Mouse (Mus musculus): Measurements from ENCODE around the gene Wdr41. TPM values are rescaled to one million over a fixed set of nuclear protein-coding genes. Genes with fewer than 3 reads are reported as not detected.

Wdr41 gene
- polyA plus RNA-seq, 1 experiment, result 29.5 TPM

DNA sequence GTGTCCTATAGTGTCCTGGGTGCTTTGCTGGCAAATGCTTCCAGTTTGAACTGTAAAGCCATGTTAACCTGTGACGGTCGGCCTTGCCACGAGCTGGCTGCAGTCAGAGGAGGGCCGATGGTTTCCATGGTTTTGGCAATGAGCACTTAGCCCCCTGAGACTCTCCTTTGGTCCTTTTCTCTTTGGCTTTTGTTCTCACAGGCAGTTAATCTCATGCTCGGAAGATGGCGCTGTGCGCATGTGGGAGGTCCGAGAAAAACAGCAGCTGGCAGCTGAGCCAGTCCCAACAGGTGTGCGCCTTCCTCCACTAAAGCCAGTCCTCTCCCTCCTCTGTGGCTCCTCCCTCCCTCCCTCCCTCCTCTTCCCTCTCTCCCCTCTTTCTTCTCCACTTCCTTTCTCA lies 41.8 kb downstream of the Wdr41 start:
- peak; percentile 49 to 63 for DNase-seq
- Histone ChIP-seq H3K4me1 (ENCODE audit: control insufficient read depth, insufficient read depth, low read length) (no peaks in the 10 kb centered on the region; the same call in 1 of the 2 replicates), H3K4me3 (replicated peaks; ENCODE audit: insufficient read depth, low read depth, low read length) (no peak overlapping the region), H3K27ac (ENCODE audit: insufficient read depth, low read length) (no peak overlapping the region), H3K27me3 (ENCODE audit: control insufficient read depth, insufficient read depth, low read length) (no peaks in the 10 kb centered on the region)
- 7% methylated on average over 9 of the region's 9 CpGs for WGBS
- TF ChIP-seq CTCF (IDR thresholded peaks at IDR 0.05; ENCODE audit: borderline replicate concordance, insufficient read depth, low read depth, low read length) (peak; percentile 70), POLR2A (IDR thresholded peaks at IDR 0.05; ENCODE audit: borderline replicate concordance, insufficient read depth, low read length) (no peak)

DNA sequence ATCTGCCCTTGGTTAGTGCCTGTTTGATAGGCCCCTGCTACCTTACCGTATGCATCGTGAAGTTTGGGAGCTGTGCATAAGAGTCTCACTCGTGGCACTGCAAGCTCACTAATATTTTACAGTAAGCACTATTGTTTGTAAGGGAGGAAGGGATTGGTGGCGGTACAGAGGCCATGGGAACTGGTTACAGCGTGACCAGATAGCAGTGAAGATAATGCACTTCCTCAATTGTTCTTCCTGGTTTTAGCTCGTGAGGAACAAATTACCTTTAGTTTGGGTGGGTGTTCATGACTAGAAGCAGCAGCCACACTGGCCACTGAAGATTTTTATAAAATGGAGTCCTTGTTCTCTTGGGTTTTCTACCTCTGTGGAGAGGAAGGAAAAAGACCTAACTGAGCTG lies 43.2 kb downstream of the Wdr41 start:
- no peak overlapping the region for H3K27ac ChIP-seq (ENCODE audit: insufficient read depth, low read length)
- no peaks in the 10 kb centered on the region; the same call in 1 of the 2 replicates for H3K4me1 ChIP-seq (ENCODE audit: control insufficient read depth, insufficient read depth, low read length)
- DNase-seq, result no peak
- H3K4me3 ChIP-seq (replicated peaks; ENCODE audit: insufficient read depth, low read depth, low read length), result no peak overlapping the region
- TF ChIP-seq POLR2A (IDR thresholded peaks at IDR 0.05; ENCODE audit: borderline replicate concordance, insufficient read depth, low read length) (no peak), CTCF (IDR thresholded peaks at IDR 0.05; ENCODE audit: borderline replicate concordance, insufficient read depth, low read depth, low read length) (no peak)
- WGBS, result 85% methylated on average over 6 of the region's 6 CpGs
- no peaks in the 10 kb centered on the region for H3K27me3 ChIP-seq (ENCODE audit: control insufficient read depth, insufficient read depth, low read length)

DNA sequence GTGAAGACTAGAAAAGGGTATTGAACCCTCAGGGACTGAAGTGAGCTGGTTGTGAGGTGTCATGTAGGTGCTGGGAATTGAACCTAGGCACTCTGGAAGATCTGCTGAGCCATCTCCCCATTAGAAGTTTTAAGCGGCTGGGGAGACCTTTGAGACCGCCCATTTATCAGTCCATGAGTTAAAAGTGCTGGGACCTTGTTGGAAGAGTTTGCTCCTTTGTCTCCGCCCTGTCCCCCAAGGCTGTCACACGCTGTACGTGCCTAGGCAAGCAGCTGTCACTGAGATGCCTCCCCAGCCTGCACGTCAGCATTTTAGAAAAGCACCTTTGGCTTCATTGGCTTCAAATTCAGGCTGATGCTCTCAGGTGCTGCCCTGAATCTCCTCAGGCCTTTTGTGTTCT lies 44.1 kb downstream of the Wdr41 start:
- DNase-seq, result no peak
- Histone ChIP-seq H3K4me1 (ENCODE audit: control insufficient read depth, insufficient read depth, low read length) (no peaks in the 10 kb centered on the region; the same call in 1 of the 2 replicates), H3K27ac (ENCODE audit: insufficient read depth, low read length) (no peak overlapping the region), H3K27me3 (ENCODE audit: control insufficient read depth, insufficient read depth, low read length) (no peaks in the 10 kb centered on the region), H3K4me3 (replicated peaks; ENCODE audit: insufficient read depth, low read depth, low read length) (no peak overlapping the region)
- WGBS, result 83% methylated on average over 6 of the region's 6 CpGs
- no peak for TF ChIP-seq CTCF (IDR thresholded peaks at IDR 0.05; ENCODE audit: borderline replicate concordance, insufficient read depth, low read depth, low read length)
- no peak for TF ChIP-seq POLR2A (IDR thresholded peaks at IDR 0.05; ENCODE audit: borderline replicate concordance, insufficient read depth, low read length)

DNA sequence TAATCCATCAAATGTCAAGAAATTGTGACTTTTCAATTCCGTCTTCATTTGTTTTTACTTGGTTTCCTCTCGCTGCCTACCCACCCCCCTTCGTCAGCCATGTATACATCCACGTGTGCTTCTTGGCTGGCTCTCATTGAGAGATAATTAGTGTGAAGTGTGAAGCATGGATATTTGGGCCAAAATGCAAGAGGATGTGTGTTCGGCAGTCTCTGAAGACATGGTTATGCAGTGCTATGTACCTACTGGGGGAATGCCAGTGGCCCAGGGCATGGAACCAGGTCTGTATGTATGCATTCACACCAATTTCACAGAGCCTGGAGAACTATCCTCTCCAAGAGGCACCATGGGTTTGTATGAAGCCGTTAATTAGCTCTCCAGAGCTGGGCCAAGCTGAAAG lies 54.7 kb downstream of the Wdr41 start:
- no peaks in the 10 kb centered on the region for H3K27me3 ChIP-seq (ENCODE audit: control insufficient read depth, insufficient read depth, low read length)
- H3K4me1 ChIP-seq (ENCODE audit: control insufficient read depth, insufficient read depth, low read length), result no peaks in the 10 kb centered on the region; the same call in 1 of the 2 replicates
- no peak for TF ChIP-seq CTCF (IDR thresholded peaks at IDR 0.05; ENCODE audit: borderline replicate concordance, insufficient read depth, low read depth, low read length)
- no peak for TF ChIP-seq POLR2A (IDR thresholded peaks at IDR 0.05; ENCODE audit: borderline replicate concordance, insufficient read depth, low read length)
- WGBS, result 77% methylated on average over 6 of the region's 6 CpGs
- no peak for DNase-seq
- no peak overlapping the region for H3K27ac ChIP-seq (ENCODE audit: insufficient read depth, low read length)
- H3K4me3 ChIP-seq (replicated peaks; ENCODE audit: insufficient read depth, low read depth, low read length), result no peak overlapping the region

DNA sequence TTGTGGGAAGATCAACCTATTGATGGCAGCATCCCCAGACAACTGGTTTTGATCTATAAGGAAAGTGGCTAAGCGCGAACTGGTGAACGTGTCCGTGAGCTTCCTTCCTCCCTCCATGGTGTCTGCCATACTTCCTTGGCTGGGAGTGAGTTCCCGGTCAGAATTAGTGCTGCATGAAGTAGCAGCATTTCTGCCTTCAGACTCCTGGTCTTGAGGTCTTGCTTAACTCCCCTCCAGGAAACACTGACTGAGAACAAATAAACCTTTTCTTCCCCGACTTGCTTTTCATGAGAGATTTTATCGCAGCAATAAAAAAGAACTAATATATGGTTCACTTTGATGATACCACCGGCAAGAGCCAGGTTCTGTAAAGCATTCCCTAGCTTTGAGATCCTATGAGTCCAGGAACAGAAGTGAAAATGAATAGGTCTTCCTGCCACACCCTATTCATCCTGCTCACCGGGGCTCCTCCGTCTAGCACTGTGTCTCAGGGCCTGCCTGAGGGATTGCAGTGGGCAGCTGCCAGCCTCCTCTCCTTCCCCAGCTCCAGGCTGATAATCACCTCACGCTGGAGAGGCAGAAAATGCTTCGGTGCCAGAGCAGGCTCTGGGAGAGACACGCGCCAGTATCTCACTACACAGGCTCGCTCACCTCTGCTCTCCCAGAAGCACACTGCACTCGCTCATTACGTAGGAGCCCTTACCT lies 56.1 kb downstream of the Wdr41 start:
- WGBS, result 40% methylated on average over 17 of the region's 17 CpGs
- no peaks in the 10 kb centered on the region for H3K27me3 ChIP-seq (ENCODE audit: control insufficient read depth, insufficient read depth, low read length)
- H3K4me1 ChIP-seq (ENCODE audit: control insufficient read depth, insufficient read depth, low read length), result no peaks in the 10 kb centered on the region; the same call in 1 of the 2 replicates
- no peak overlapping the region for H3K27ac ChIP-seq (ENCODE audit: insufficient read depth, low read length)
- no peak overlapping the region for H3K4me3 ChIP-seq (replicated peaks; ENCODE audit: insufficient read depth, low read depth, low read length)
- no peak for DNase-seq
- TF ChIP-seq CTCF (IDR thresholded peaks at IDR 0.05; ENCODE audit: borderline replicate concordance, insufficient read depth, low read depth, low read length) (no peak), POLR2A (IDR thresholded peaks at IDR 0.05; ENCODE audit: borderline replicate concordance, insufficient read depth, low read length) (no peak)

DNA sequence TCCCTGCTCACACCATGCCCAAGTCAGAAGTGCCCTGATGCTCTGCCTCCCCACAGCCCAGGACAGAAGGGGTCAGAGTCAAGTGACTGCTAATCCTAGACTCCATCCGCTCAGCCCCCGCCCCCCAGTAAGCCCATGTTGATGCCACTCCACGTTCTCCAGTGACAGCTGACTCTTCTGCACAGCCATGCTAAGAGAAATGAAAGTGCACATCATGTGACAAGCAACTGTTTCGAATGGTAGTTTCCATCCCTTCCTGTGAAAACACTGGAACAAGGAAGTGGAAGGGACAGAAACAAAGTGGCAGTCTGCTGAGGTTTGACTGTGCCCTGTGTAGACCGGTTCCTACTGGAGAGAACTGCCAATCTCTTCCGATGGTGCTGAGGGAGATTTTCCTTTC lies 56.8 kb downstream of the Wdr41 start:
- Histone ChIP-seq H3K27me3 (ENCODE audit: control insufficient read depth, insufficient read depth, low read length) (no peaks in the 10 kb centered on the region), H3K27ac (ENCODE audit: insufficient read depth, low read length) (no peak overlapping the region), H3K4me3 (replicated peaks; ENCODE audit: insufficient read depth, low read depth, low read length) (no peak overlapping the region), H3K4me1 (ENCODE audit: control insufficient read depth, insufficient read depth, low read length) (no peaks in the 10 kb centered on the region; the same call in 1 of the 2 replicates)
- 78% methylated on average over 6 of the region's 6 CpGs for WGBS
- no peak for TF ChIP-seq POLR2A (IDR thresholded peaks at IDR 0.05; ENCODE audit: borderline replicate concordance, insufficient read depth, low read length)
- TF ChIP-seq CTCF (IDR thresholded peaks at IDR 0.05; ENCODE audit: borderline replicate concordance, insufficient read depth, low read depth, low read length), result no peak
- no peak for DNase-seq

DNA sequence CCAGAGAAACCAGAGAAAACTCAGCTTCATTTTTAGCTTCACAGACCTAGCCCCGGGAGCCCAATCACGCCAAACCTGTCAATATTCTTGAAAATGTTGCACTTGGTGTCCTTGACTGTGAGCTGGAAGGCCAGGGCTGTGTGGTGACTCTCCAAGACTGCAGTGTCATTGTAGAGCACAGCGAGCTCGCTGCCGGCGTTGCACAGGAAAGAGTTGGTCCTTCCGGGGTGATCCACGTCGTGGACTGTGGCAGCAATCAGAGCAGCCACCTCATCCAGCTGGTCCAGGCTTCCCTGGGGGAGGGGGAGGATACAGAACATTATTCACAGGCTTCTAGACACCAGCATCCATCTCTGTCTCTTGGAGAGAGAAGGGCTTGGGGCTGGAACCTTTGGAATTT lies 58.0 kb downstream of the Wdr41 start:
- TF ChIP-seq POLR2A (IDR thresholded peaks at IDR 0.05; ENCODE audit: borderline replicate concordance, insufficient read depth, low read length) (no peak), CTCF (IDR thresholded peaks at IDR 0.05; ENCODE audit: borderline replicate concordance, insufficient read depth, low read depth, low read length) (no peak)
- Histone ChIP-seq H3K27ac (ENCODE audit: insufficient read depth, low read length) (no peak overlapping the region), H3K27me3 (ENCODE audit: control insufficient read depth, insufficient read depth, low read length) (no peaks in the 10 kb centered on the region), H3K4me1 (ENCODE audit: control insufficient read depth, insufficient read depth, low read length) (no peaks in the 10 kb centered on the region; the same call in 1 of the 2 replicates), H3K4me3 (replicated peaks; ENCODE audit: insufficient read depth, low read depth, low read length) (no peak overlapping the region)
- whole genome bisulfite sequencing, result 74% methylated on average over 9 of the region's 9 CpGs
- no peak for DNase-seq

DNA sequence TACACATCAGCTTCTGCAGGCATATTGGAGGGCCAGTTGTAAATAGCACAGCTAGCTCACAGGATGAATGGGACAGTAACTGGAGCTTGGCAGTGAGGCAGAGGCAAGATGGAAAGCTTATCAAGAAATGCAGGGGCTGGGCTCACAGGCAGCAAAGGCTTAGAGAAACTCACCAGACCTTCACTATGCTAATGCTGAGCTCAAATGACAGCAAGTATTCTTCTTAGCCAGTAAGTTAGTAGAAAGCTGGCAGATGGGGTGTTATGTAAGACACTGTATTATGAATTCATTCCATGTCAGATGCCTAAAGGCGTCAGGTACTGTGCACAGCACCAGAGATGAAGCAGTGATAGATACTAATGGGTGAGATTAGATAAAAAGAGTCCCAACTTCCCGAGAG lies 58.6 kb downstream of the Wdr41 start:
- TF ChIP-seq POLR2A (IDR thresholded peaks at IDR 0.05; ENCODE audit: borderline replicate concordance, insufficient read depth, low read length), result no peak
- TF ChIP-seq CTCF (IDR thresholded peaks at IDR 0.05; ENCODE audit: borderline replicate concordance, insufficient read depth, low read depth, low read length), result no peak
- DNase-seq, result peak in 1 of 2 experiments; percentile 46
- Histone ChIP-seq H3K4me1 (ENCODE audit: control insufficient read depth, insufficient read depth, low read length) (no peaks in the 10 kb centered on the region; the same call in 1 of the 2 replicates), H3K27me3 (ENCODE audit: control insufficient read depth, insufficient read depth, low read length) (no peaks in the 10 kb centered on the region), H3K27ac (ENCODE audit: insufficient read depth, low read length) (no peak overlapping the region), H3K4me3 (replicated peaks; ENCODE audit: insufficient read depth, low read depth, low read length) (no peak overlapping the region)
- 56% methylated on average over 2 of the region's 2 CpGs for WGBS

Data from cerebellum, adult 2 months (tissue).